Mouse (Mus musculus) CH12.LX (cell line): ENCODE data around the gene Prdm10. TPM values are rescaled to one million over a fixed set of nuclear protein-coding genes. Genes with fewer than 3 reads are reported as not detected.

Source experiments
- DNase-seq: peaks from one replicate; pipeline ENCODE4 v3.0.0-alpha.2; 2013; ENCODE audit errors: extremely low read depth
- H3K27ac ChIP-seq: 2 replicates; pipeline ENCODE4 v1.5.1; 2012; ENCODE audit warnings: low read depth, mild to moderate bottlenecking, control low read depth, moderate library complexity; ENCODE audit not compliant: insufficient read depth
- H3K27me3 ChIP-seq: replicated peaks from 2 replicates; pipeline ENCODE3; 2012; ENCODE audit warnings: inconsistent platforms
- H3K36me3 ChIP-seq, 2 experiments: replicated peaks in 1 of 2; 2 replicates each; pipeline versions ENCODE3 to v1.6.1; 2012; ENCODE audit warnings: inconsistent platforms in 1 of 2, low read length in 1 of 2, mild to moderate bottlenecking in 1 of 2, mixed read lengths in 1 of 2, moderate library complexity in 1 of 2; ENCODE audit not compliant: control insufficient read depth in 1 of 2, insufficient read depth in 1 of 2
- H3K4me1 ChIP-seq, 2 experiments: 2 replicates each; pipeline ENCODE4 v1.6.1; 2012; ENCODE audit warnings: inconsistent platforms in 1 of 2, moderate library complexity in 1 of 2; ENCODE audit not compliant: insufficient read depth in 2 of 2, control insufficient read depth in 1 of 2
- H3K4me2 ChIP-seq: 2 replicates; pipeline ENCODE4 v1.6.1; 2012; ENCODE audit warnings: low read depth, mild to moderate bottlenecking, control low read depth; ENCODE audit not compliant: poor library complexity, insufficient read depth, severe bottlenecking
- H3K4me3 ChIP-seq, 3 experiments: fragments of 150-350 bp in 1 of 3; sonication (generic) in 1 of 3; replicated peaks in 1 of 3; 2 replicates each; pipeline versions ENCODE3 to v1.5.1; 2011 to 2012; ENCODE audit warnings: low read depth in 2 of 3, low read length in 2 of 3, mild to moderate bottlenecking in 2 of 3, moderate library complexity in 2 of 3, control low read depth in 1 of 3, improper control_type of control experiment in 1 of 3, inconsistent platforms in 1 of 3, mixed read lengths in 1 of 3; ENCODE audit not compliant: poor library complexity in 1 of 3
- H3K79me2 ChIP-seq: replicated peaks from 2 replicates; pipeline ENCODE4 v1.6.1; 2012; ENCODE audit warnings: mild to moderate bottlenecking, moderate library complexity; ENCODE audit not compliant: control insufficient read depth, poor library complexity, insufficient read depth, severe bottlenecking; ENCODE audit errors: extremely low read depth
- H3K9ac ChIP-seq: 2 replicates; pipeline ENCODE4 v1.6.1; 2012; ENCODE audit warnings: low read depth, mild to moderate bottlenecking, control low read depth, moderate library complexity; ENCODE audit not compliant: insufficient read depth
- H3K9me3 ChIP-seq: replicated peaks from 2 replicates; pipeline ENCODE3; 2012; ENCODE audit warnings: low read length, inconsistent platforms, mixed read lengths
- CHD2 ChIP-seq: IDR thresholded peaks from 2 replicates; pipeline ENCODE4 v1.6.1; 2011; ENCODE audit warnings: low read length, improper control_type of control experiment
- CTCF ChIP-seq, 2 experiments: IDR thresholded peaks in 1 of 2; conservative IDR thresholded peaks in 1 of 2; 2 replicates each; pipeline ENCODE4 v1.5.1; 2011 to 2012; ENCODE audit warnings: low read depth in 2 of 2, low read length in 2 of 2, improper control_type of control experiment in 1 of 2, inconsistent platforms in 1 of 2, mild to moderate bottlenecking in 1 of 2, moderate library complexity in 1 of 2
- ELF1 ChIP-seq: IDR thresholded peaks from 2 replicates; pipeline ENCODE4 v1.6.1; 2014; ENCODE audit warnings: low read depth, mild to moderate bottlenecking, inconsistent platforms, low read length, improper control_type of control experiment
- EP300 ChIP-seq: IDR thresholded peaks from 2 replicates; pipeline ENCODE4 v1.6.1; 2011; ENCODE audit warnings: low read length, improper control_type of control experiment
- ETS1 ChIP-seq: conservative IDR thresholded peaks from 2 replicates; pipeline ENCODE4 v1.6.1; 2012; ENCODE audit warnings: low read depth, mild to moderate bottlenecking, inconsistent platforms, low read length, improper control_type of control experiment, moderate library complexity
- GABPA ChIP-seq: IDR thresholded peaks from 2 replicates; pipeline ENCODE4 v1.6.1; 2012; ENCODE audit warnings: low read depth, low read length, improper control_type of control experiment, inconsistent platforms; ENCODE audit not compliant: insufficient replicate concordance
- HCFC1 ChIP-seq: IDR thresholded peaks from 2 replicates; pipeline ENCODE4 v1.6.1; 2012; ENCODE audit warnings: low read depth, mild to moderate bottlenecking, inconsistent platforms, low read length, improper control_type of control experiment
- IRF4 ChIP-seq: IDR thresholded peaks from 2 replicates; pipeline ENCODE4 v1.6.1; 2014; ENCODE audit warnings: low read depth, mild to moderate bottlenecking, inconsistent platforms, low read length, improper control_type of control experiment
- JUN ChIP-seq: IDR thresholded peaks from 2 replicates; pipeline ENCODE4 v1.6.1; 2011; ENCODE audit warnings: low read depth, mild to moderate bottlenecking, low read length, improper control_type of control experiment, moderate library complexity; ENCODE audit not compliant: insufficient read depth
- MAFK ChIP-seq: IDR thresholded peaks from 2 replicates; pipeline ENCODE4 v1.6.1; 2011; ENCODE audit warnings: low read length, improper control_type of control experiment; ENCODE audit not compliant: insufficient replicate concordance
- MAX ChIP-seq: IDR thresholded peaks from 2 replicates; pipeline ENCODE4 v1.6.1; 2011; ENCODE audit warnings: low read length, improper control_type of control experiment
- MYC ChIP-seq: IDR thresholded peaks from 2 replicates; pipeline ENCODE4 v1.6.1; 2011; ENCODE audit warnings: low read depth, mild to moderate bottlenecking, improper control_type of control experiment, low read length
- NELFE ChIP-seq: IDR thresholded peaks from 2 replicates; pipeline ENCODE4 v1.6.1; 2011; ENCODE audit warnings: low read depth, low read length, improper control_type of control experiment
- PAX5 ChIP-seq: IDR thresholded peaks from 2 replicates; pipeline ENCODE4 v1.6.1; 2012; ENCODE audit warnings: low read length, inconsistent platforms, mixed read lengths
- POLR2A ChIP-seq: IDR thresholded peaks from 2 replicates; pipeline ENCODE4 v1.6.1; 2011; ENCODE audit warnings: low read depth, mild to moderate bottlenecking, improper control_type of control experiment, low read length
- RAD21 ChIP-seq: IDR thresholded peaks from 2 replicates; pipeline ENCODE4 v1.6.1; 2011; ENCODE audit warnings: low read depth, mild to moderate bottlenecking, low read length, improper control_type of control experiment, moderate library complexity
- RCOR1 ChIP-seq: conservative IDR thresholded peaks from 2 replicates; pipeline ENCODE4 v1.6.1; 2012; ENCODE audit warnings: low read depth, mild to moderate bottlenecking, inconsistent platforms, low read length, improper control_type of control experiment
- SMC3 ChIP-seq: IDR thresholded peaks from 2 replicates; pipeline ENCODE4 v1.6.1; 2011; ENCODE audit warnings: low read depth, low read length, improper control_type of control experiment
- UBTF ChIP-seq: IDR thresholded peaks from 2 replicates; pipeline ENCODE4 v1.6.1; 2012; ENCODE audit warnings: low read depth, mild to moderate bottlenecking, inconsistent platforms, low read length, improper control_type of control experiment, moderate library complexity
- USF1 ChIP-seq: IDR thresholded peaks from 2 replicates; pipeline ENCODE4 v1.6.1; 2014; ENCODE audit warnings: low read depth, mild to moderate bottlenecking, inconsistent platforms, low read length, improper control_type of control experiment
- dilution Hi-C: fragments of 300-500 bp; cut with MboI; formaldehyde crosslinking; loops from 2 replicates; pipeline ENCODE4 v1.14.3; 2020; ENCODE audit warnings: low sequenced_read_pairs; ENCODE audit not compliant: extremely low pct_unique_long_range_greater_than_20kb, extremely low pct_ligation_motif_present
- in situ Hi-C: fragments of 300-500 bp; cut with MboI; formaldehyde crosslinking; loops from 3 replicates; pipeline ENCODE4 v1.14.3; 2019; ENCODE audit warnings: low sequenced_read_pairs, low pct_ligation_motif_present, low pct_unique_long_range_greater_than_20kb, mixed read lengths
- polyA plus RNA-seq: library from polyadenylated mRNA; unstranded; fragments of >175 nt; gene quantifications from 2 replicates; pipeline ENCODE4 v1.2.1, GENCODE M21; 2012; ENCODE audit warnings: low read depth; ENCODE audit not compliant: insufficient read length
- total RNA-seq, 2 experiments: library from RNA; depleted of rRNA; stranded (reverse); fragments of 300-350 nt in 1 of 2; fragments of >200 nt in 1 of 2; gene quantifications; 2 replicates each; pipeline ENCODE4 v1.2.3; 2012 to 2014

Gene Prdm10
- total and polyA plus RNA-seq, 3 experiments = 4.5 to 6.7 (median 4.7) TPM

- peak overlapping the region; percentile 23; the same call in 1 of the 2 replicates for H3K27ac ChIP-seq
- dilution Hi-C loops = no loop called here
Observed at GRCm38 (mm10) chr9:31253311-31253734, 27.0 kb upstream of the Prdm10 start.

GRCm38 (mm10) chr9:31253866-31254696 lies 26.3 kb upstream of the Prdm10 start:
- H3K79me2 ChIP-seq = no peaks in the 10 kb centered on the region
- in situ Hi-C loops = no loop called here
- no peak for TF ChIP-seq RCOR1
- peak; percentile 68; the same call in 1 of the 2 replicates for TF ChIP-seq MAFK
- TF ChIP-seq, all 38 proteins: peak for 1
- Histone ChIP-seq H3K27me3 (no peaks in the 10 kb centered on the region), H3K9me3 (no peaks in the 10 kb centered on the region), H3K36me3 (no peaks in the 10 kb centered on the region), H3K4me1 (peaks cover 0 to 39% of the 10 kb centered on the region in 2 experiments; a peak in 3 of 4 replicates), H3K4me2 (peak overlapping the region; percentile 6; the same call in 1 of the 2 replicates), H3K27ac (peak overlapping the region; percentile 42; the same call in 1 of the 2 replicates), H3K9ac (no peak overlapping the region; the same call in 1 of the 2 replicates), H3K4me3 (no peak overlapping the region)
- DNase-seq = no peak
- dilution Hi-C loops = no loop called here

More at GRCm38 (mm10) chr9:31253311-31253734, 27.0 kb upstream of the Prdm10 start:
- Histone ChIP-seq H3K4me1 (peaks cover 0 to 36% of the 10 kb centered on the region in 2 experiments; a peak in 3 of 4 replicates), H3K27me3 (no peaks in the 10 kb centered on the region)
- in situ Hi-C loops = no loop called here
- DNase-seq = no peak
- TF ChIP-seq CHD2 (peak; percentile 70; the same call in 1 of the 2 replicates), POLR2A (0 out of 2 replicates have a peak, but pooled peaks have one; percentile 24), ETS1 (no peak), IRF4 (no peak), RCOR1 (no peak), EP300 (no peak), GABPA (no peak), ELF1 (peak; percentile 28; the same call in 1 of the 2 replicates)
- TF ChIP-seq, all 38 proteins: peak for 3
- H3K4me2 ChIP-seq = peak overlapping the region; percentile 41
- H3K36me3 ChIP-seq = no peaks in the 10 kb centered on the region
- H3K79me2 ChIP-seq = no peaks in the 10 kb centered on the region
- no peaks in the 10 kb centered on the region for H3K9me3 ChIP-seq
- H3K4me3 ChIP-seq = no peak overlapping the region
- peak overlapping the region; percentile 47 for H3K9ac ChIP-seq

GRCm38 (mm10) chr9:31254697-31255004 lies 25.7 kb upstream of the Prdm10 start:
- Histone ChIP-seq H3K9ac (no peak overlapping the region), H3K27ac (no peak overlapping the region), H3K4me3 (no peak overlapping the region), H3K79me2 (no peaks in the 10 kb centered on the region), H3K4me1 (peaks cover 4 to 44% of the 10 kb centered on the region in 2 experiments; a peak in 3 of 4 replicates), H3K27me3 (no peaks in the 10 kb centered on the region)
- dilution Hi-C loops = no loop called here
- DNase-seq = no peak
- in situ Hi-C loops = no loop called here
- TF ChIP-seq ETS1 (no peak), HCFC1 (no peak), SMC3 (no peak), CTCF (conservative IDR thresholded peaks at IDR 0.05 in 1 of 2, IDR thresholded peaks at IDR 0.05 in 1 of 2; ENCODE audit: low read depth in 2 of 2, low read length in 2 of 2) (no peak), CHD2 (no peak), UBTF (no peak), USF1 (no peak), MAX (no peak), MYC (no peak), JUN (no peak), EP300 (no peak), NELFE (no peak), RAD21 (no peak), PAX5 (no peak)
- TF ChIP-seq, all 38 proteins: peak for 0
- Histone ChIP-seq H3K9me3 (no peaks in the 10 kb centered on the region), H3K36me3 (no peaks in the 10 kb centered on the region), H3K4me2 (peak overlapping the region; percentile 6; the same call in 1 of the 2 replicates)
